Mouse (Mus musculus) forebrain, embryonic 13.5 days (tissue): ENCODE data around the gene Usp6nl. TPM values are rescaled to one million over a fixed set of nuclear protein-coding genes. Genes with fewer than 3 reads are reported as not detected.

Experiments
- ATAC-seq: fragments of 200-750 bp; cut with Nextera tagmentation; 2 replicates; pipeline ENCODE4 v1.8.0; 2017
- H3K27ac ChIP-seq: fragments of 300-500 bp; sonication (generic); 2 replicates; pipeline ENCODE4 v1.5.1; 2015; ENCODE audit warnings: inconsistent platforms, mild to moderate bottlenecking, moderate library complexity
- H3K27me3 ChIP-seq: fragments of 300-500 bp; sonication (generic); 2 replicates; pipeline ENCODE4 v1.6.1; 2015; ENCODE audit warnings: mild to moderate bottlenecking, inconsistent platforms
- H3K36me3 ChIP-seq: fragments of 300-500 bp; sonication (generic); 2 replicates; pipeline ENCODE4 v1.6.1; 2015; ENCODE audit warnings: mild to moderate bottlenecking, inconsistent platforms; ENCODE audit not compliant: poor library complexity, severe bottlenecking
- H3K4me1 ChIP-seq: fragments of 300-500 bp; sonication (generic); 2 replicates; pipeline ENCODE4 v1.6.1; 2015; ENCODE audit warnings: inconsistent platforms
- H3K4me2 ChIP-seq: fragments of 300-500 bp; sonication (generic); 2 replicates; pipeline ENCODE4 v1.6.1; 2015; ENCODE audit warnings: inconsistent platforms, mild to moderate bottlenecking, moderate library complexity
- H3K4me3 ChIP-seq: fragments of 300-500 bp; sonication (generic); 2 replicates; pipeline ENCODE4 v1.5.1; 2015; ENCODE audit warnings: mild to moderate bottlenecking, inconsistent platforms
- H3K9ac ChIP-seq: fragments of 300-500 bp; sonication (generic); 2 replicates; pipeline ENCODE4 v1.6.1; 2015; ENCODE audit warnings: mild to moderate bottlenecking, inconsistent platforms
- H3K9me3 ChIP-seq: fragments of 300-500 bp; sonication (generic); replicated peaks from 2 replicates; pipeline ENCODE4 v1.6.1; 2016; ENCODE audit warnings: inconsistent platforms
- WGBS: fragments of 180-500 bp; shearing (Covaris S2); methylation state at CpG from one replicate; pipeline ENCODE4 v1.1.7; 2015; 5-methylcytosine and 5-hydroxymethylcytosine counted together
- polyA plus RNA-seq: library from polyadenylated mRNA; unstranded; fragments of >200 nt; fragmentation: Nextera tagmentation; extraction: Ambion mirVana; gene quantifications from 2 replicates; pipeline ENCODE4 v1.2.1, GENCODE M21; 2015

The Usp6nl gene
- 6.9 and 8.0 TPM in 2 replicates for polyA plus RNA-seq

DNA sequence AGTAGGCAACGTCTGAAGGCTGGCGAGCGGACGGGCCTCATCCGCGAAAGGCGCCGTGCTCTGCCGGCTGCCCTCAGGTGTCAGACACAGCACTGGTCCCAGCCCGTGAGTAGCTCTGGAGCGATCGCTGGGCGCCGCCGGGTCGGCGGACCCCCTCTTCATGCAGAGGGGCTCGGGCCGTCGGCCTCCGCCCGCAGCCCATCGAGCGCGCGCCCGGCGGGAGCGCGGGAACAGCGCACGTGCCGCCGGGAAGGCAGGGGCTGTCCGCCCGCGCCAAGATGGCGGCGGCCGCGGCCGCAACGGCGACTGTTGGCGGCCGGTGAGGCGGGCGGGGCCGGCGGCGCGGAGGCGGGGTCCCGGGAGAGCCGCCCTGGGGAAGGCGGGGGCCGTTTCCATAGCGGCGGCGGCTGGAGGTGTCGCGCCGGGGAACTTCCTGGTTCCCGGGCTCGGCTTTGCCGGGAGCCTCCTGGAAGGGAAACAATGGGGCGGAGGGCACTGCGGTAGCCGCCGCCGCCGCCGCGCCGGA lies at the start of gene Usp6nl:
Usp6nl (plus strand) TSS at position 292 of the 526 bp plus-strand sequence.
- H3K4me3 ChIP-seq = peak within 1 kb of the TSS; percentile 93
- ATAC-seq = peak; percentile 90
- peak within 1 kb of the TSS; percentile 96 for H3K27ac ChIP-seq
- peak within 1 kb of the TSS; percentile 95 for H3K9ac ChIP-seq
- no peaks in the 10 kb centered on the region for H3K9me3 ChIP-seq
- peak within 1 kb of the TSS; percentile 70 for H3K4me2 ChIP-seq
- no peaks in the 10 kb centered on the region for H3K36me3 ChIP-seq
- under 1% methylated on average over 41 of the region's 75 CpGs for WGBS
- H3K27me3 ChIP-seq = no peaks in the 10 kb centered on the region
- peaks cover 30% of the 10 kb centered on the region for H3K4me1 ChIP-seq

- Histone ChIP-seq H3K4me3 (no peak overlapping the region), H3K27me3 (peaks cover 11% of the 10 kb centered on the region), H3K36me3 (no peaks in the 10 kb centered on the region), H3K4me1 (peaks cover 4% of the 10 kb centered on the region; the same call in 1 of the 2 replicates), H3K27ac (no peak overlapping the region), H3K9me3 (no peaks in the 10 kb centered on the region), H3K4me2 (no peak overlapping the region), H3K9ac (no peak overlapping the region)
- 44% methylated on average over 10 of the region's 10 CpGs for WGBS
- ATAC-seq = no peak
Measured at GRCm38 (mm10) chr2:6273392-6273845, 49.0 kb upstream of the Usp6nl start.

DNA sequence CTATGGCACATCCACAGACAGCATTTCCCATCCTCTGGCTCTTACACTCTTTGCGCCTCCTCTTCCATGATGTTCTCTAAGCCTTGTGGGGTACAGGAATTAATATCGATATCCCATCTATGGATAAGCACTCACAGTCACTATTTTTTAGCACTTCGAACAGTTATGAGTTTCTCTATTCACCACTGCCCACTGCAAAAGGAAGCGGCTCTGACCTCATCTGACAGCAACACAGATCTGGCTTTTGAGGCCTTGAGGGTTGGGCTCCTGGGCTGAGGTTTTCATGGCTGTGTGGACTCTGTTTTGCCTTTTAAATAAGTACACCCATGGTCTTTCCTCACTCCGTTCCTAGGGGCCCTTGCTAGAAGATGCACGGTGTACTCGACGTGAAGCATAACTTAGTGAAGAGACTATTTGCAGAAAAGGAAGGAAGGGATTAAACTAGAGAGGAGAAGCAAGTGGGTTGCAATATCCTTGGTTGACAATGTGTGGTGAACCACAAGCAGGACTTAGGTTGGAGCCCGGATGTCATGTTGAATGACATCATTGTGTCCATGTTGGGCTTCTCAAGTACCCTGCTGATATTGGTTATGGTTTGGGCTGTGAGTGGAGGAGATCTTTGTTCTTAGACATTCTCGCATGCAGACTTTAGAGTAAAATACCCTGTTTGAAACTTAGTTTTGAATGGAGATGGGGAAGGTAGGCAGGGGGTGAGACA lies 43.5 kb upstream of the Usp6nl start:
- H3K4me3 ChIP-seq = no peak overlapping the region
- H3K36me3 ChIP-seq = no peaks in the 10 kb centered on the region
- no peaks in the 10 kb centered on the region for H3K27me3 ChIP-seq
- H3K9me3 ChIP-seq = no peaks in the 10 kb centered on the region
- H3K4me1 ChIP-seq = no peaks in the 10 kb centered on the region
- no peak overlapping the region for H3K4me2 ChIP-seq
- WGBS = 90% methylated on average over 10 of the region's 10 CpGs
- no peak overlapping the region for H3K27ac ChIP-seq
- no peak for ATAC-seq
- no peak overlapping the region for H3K9ac ChIP-seq

DNA sequence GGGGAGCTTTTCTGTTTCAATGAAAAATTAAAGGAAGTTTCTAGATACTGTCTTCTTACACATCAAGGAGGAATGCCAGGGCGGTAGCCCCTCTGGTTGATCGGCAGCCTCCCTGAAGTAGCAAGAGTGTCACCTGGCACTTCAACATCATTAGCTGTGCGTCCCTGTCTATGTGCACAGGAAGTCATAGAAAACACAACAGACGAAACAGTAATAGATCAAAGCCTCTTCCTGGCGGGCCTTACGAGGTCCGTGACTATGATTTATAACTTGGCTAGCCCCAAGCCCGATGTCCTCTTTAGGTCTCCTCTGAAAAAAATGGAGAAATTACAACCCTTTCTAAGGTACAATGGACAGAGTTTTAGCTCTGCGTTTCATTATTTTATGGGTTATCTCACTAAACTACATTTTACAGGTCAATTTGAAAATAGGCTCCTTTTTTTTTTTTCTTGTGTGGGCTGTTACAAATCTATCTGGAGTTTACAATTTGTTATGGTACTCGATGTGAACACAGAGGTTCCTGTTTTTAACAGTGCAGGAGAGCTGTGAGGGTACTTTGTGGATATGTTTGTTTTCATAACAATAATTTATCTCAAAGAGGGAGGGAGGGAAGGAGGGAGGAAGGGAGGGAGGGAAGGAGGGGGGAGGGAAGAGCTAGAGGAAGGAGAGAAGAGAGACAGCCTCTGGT lies 42.7 kb upstream of the Usp6nl start:
- 88% methylated on average over 10 of the region's 10 CpGs for WGBS

GRCm38 (mm10) chr2:6283569-6283968 lies 38.9 kb upstream of the Usp6nl start:
- WGBS = 84% methylated on average over 2 of the region's 2 CpGs
- Histone ChIP-seq H3K36me3 (no peaks in the 10 kb centered on the region), H3K4me2 (no peak overlapping the region), H3K4me1 (no peaks in the 10 kb centered on the region), H3K27me3 (no peaks in the 10 kb centered on the region), H3K9me3 (no peaks in the 10 kb centered on the region), H3K4me3 (no peak overlapping the region), H3K27ac (no peak overlapping the region), H3K9ac (no peak overlapping the region)
- ATAC-seq = no peak

More for the DNA sequence above, 42.7 kb upstream of the Usp6nl start:
- H3K27ac ChIP-seq = no peak overlapping the region
- no peak for ATAC-seq
- H3K27me3 ChIP-seq = no peaks in the 10 kb centered on the region
- no peaks in the 10 kb centered on the region for H3K4me1 ChIP-seq
- no peaks in the 10 kb centered on the region for H3K9me3 ChIP-seq
- no peak overlapping the region for H3K4me3 ChIP-seq
- no peak overlapping the region for H3K4me2 ChIP-seq
- no peaks in the 10 kb centered on the region for H3K36me3 ChIP-seq
- H3K9ac ChIP-seq = no peak overlapping the region

- Histone ChIP-seq H3K4me2 (no peak overlapping the region), H3K9me3 (no peaks in the 10 kb centered on the region), H3K4me3 (no peak overlapping the region), H3K27me3 (no peaks in the 10 kb centered on the region), H3K4me1 (no peaks in the 10 kb centered on the region), H3K36me3 (no peaks in the 10 kb centered on the region), H3K9ac (no peak overlapping the region), H3K27ac (no peak overlapping the region)
- 79% methylated on average over 3 of the region's 3 CpGs for WGBS
- no peak for ATAC-seq
Measured at GRCm38 (mm10) chr2:6284784-6285183, 37.7 kb upstream of the Usp6nl start.

- Histone ChIP-seq H3K27me3 (no peaks in the 10 kb centered on the region), H3K4me3 (no peak overlapping the region), H3K27ac (no peak overlapping the region), H3K36me3 (no peaks in the 10 kb centered on the region), H3K9me3 (no peaks in the 10 kb centered on the region), H3K4me2 (no peak overlapping the region), H3K4me1 (no peaks in the 10 kb centered on the region), H3K9ac (no peak overlapping the region)
- no peak for ATAC-seq
- 91% methylated on average over 1 of the region's 1 CpGs for WGBS
Measured at GRCm38 (mm10) chr2:6285794-6286193, 36.7 kb upstream of the Usp6nl start.

- Histone ChIP-seq H3K27me3 (no peaks in the 10 kb centered on the region), H3K4me3 (no peak overlapping the region), H3K9me3 (no peaks in the 10 kb centered on the region), H3K4me1 (no peaks in the 10 kb centered on the region), H3K36me3 (no peaks in the 10 kb centered on the region), H3K9ac (no peak overlapping the region), H3K27ac (no peak overlapping the region), H3K4me2 (no peak overlapping the region)
- no peak for ATAC-seq
- WGBS = 86% methylated on average over 11 of the region's 11 CpGs
Measured at GRCm38 (mm10) chr2:6293825-6294444, 28.5 kb upstream of the Usp6nl start.

- no peak for ATAC-seq
- Histone ChIP-seq H3K36me3 (no peaks in the 10 kb centered on the region), H3K27me3 (no peaks in the 10 kb centered on the region), H3K4me3 (no peak overlapping the region), H3K4me1 (no peaks in the 10 kb centered on the region), H3K9me3 (no peaks in the 10 kb centered on the region), H3K27ac (no peak overlapping the region), H3K9ac (no peak overlapping the region), H3K4me2 (no peak overlapping the region)
- 77% methylated on average over 7 of the region's 7 CpGs for WGBS
Measured at GRCm38 (mm10) chr2:6294993-6295628, 27.4 kb upstream of the Usp6nl start.

- H3K9ac ChIP-seq = no peak overlapping the region
- H3K4me3 ChIP-seq = no peak overlapping the region
- no peaks in the 10 kb centered on the region for H3K4me1 ChIP-seq
- H3K9me3 ChIP-seq = no peaks in the 10 kb centered on the region
- ATAC-seq = no peak
- H3K27me3 ChIP-seq = no peaks in the 10 kb centered on the region
- H3K27ac ChIP-seq = no peak overlapping the region
- no peaks in the 10 kb centered on the region for H3K36me3 ChIP-seq
- no peak overlapping the region for H3K4me2 ChIP-seq
- 95% methylated on average over 4 of the region's 4 CpGs for WGBS
Measured at GRCm38 (mm10) chr2:6304768-6305167, 17.7 kb upstream of the Usp6nl start.

GRCm38 (mm10) chr2:6306861-6307260 lies 15.6 kb upstream of the Usp6nl start:
- H3K9me3 ChIP-seq = no peaks in the 10 kb centered on the region
- no peaks in the 10 kb centered on the region for H3K4me1 ChIP-seq
- no peaks in the 10 kb centered on the region for H3K27me3 ChIP-seq
- no peak overlapping the region for H3K9ac ChIP-seq
- ATAC-seq = no peak; the same call in 1 of the 2 replicates
- no peaks in the 10 kb centered on the region for H3K36me3 ChIP-seq
- no peak overlapping the region for H3K4me3 ChIP-seq
- 68% methylated on average over 3 of the region's 3 CpGs for WGBS
- H3K4me2 ChIP-seq = no peak overlapping the region
- no peak overlapping the region for H3K27ac ChIP-seq
